Mouse (Mus musculus) embryonic facial prominence, embryonic 13.5 days (tissue): ENCODE data around the gene 1700061G19Rik. TPM values are rescaled to one million over a fixed set of nuclear protein-coding genes. Genes with fewer than 3 reads are reported as not detected.

ENCODE experiments used
- ATAC-seq: fragments of 200-750 bp; cut with Nextera tagmentation; 2 replicates; pipeline ENCODE4 v1.8.0; 2017; ENCODE audit warnings: low read depth; ENCODE audit not compliant: insufficient number of reproducible peaks, insufficient read depth, low FRiP score, low TSS enrichment
- H3K27ac ChIP-seq: fragments of 300-500 bp; sonication (generic); 2 replicates; pipeline ENCODE4 v1.5.1; 2015; ENCODE audit warnings: moderate library complexity, mild to moderate bottlenecking, inconsistent platforms
- H3K27me3 ChIP-seq: fragments of 300-500 bp; sonication (generic); 2 replicates; pipeline ENCODE4 v1.6.1; 2015; ENCODE audit warnings: mild to moderate bottlenecking, inconsistent platforms
- H3K36me3 ChIP-seq: fragments of 300-500 bp; sonication (generic); 2 replicates; pipeline ENCODE4 v1.6.1; 2015; ENCODE audit warnings: mild to moderate bottlenecking, inconsistent platforms
- H3K4me1 ChIP-seq: fragments of 300-500 bp; sonication (generic); 2 replicates; pipeline ENCODE4 v1.6.1; 2015; ENCODE audit warnings: inconsistent platforms
- H3K4me2 ChIP-seq: fragments of 300-500 bp; sonication (generic); 2 replicates; pipeline ENCODE4 v1.6.1; 2015; ENCODE audit warnings: moderate library complexity, mild to moderate bottlenecking, inconsistent platforms
- H3K4me3 ChIP-seq: fragments of 300-500 bp; sonication (generic); 2 replicates; pipeline ENCODE4 v1.5.1; 2015; ENCODE audit warnings: mild to moderate bottlenecking, inconsistent platforms
- H3K9ac ChIP-seq: fragments of 300-500 bp; sonication (generic); 2 replicates; pipeline ENCODE4 v1.6.1; 2015; ENCODE audit warnings: mild to moderate bottlenecking, inconsistent platforms
- H3K9me3 ChIP-seq: fragments of 300-500 bp; sonication (generic); 2 replicates; pipeline ENCODE4 v1.6.1; 2016; ENCODE audit warnings: inconsistent platforms
- WGBS: fragments of 180-500 bp; shearing (Covaris S2); methylation state at CpG from one replicate; pipeline ENCODE4 v1.1.7; 2015; ENCODE audit warnings: mixed read lengths; 5-methylcytosine and 5-hydroxymethylcytosine counted together
- polyA plus RNA-seq: library from polyadenylated mRNA; unstranded; fragments of >200 nt; fragmentation: Nextera tagmentation; extraction: Ambion mirVana; gene quantifications from 2 replicates; pipeline ENCODE4 v1.2.1, GENCODE M21; 2015

1700061G19Rik gene
- polyA plus RNA-seq, 1 experiment from 2014 or later = 0.42 TPM

- Histone ChIP-seq H3K36me3 (no peaks in the 10 kb centered on the region), H3K9me3 (no peaks in the 10 kb centered on the region), H3K27ac (no peak overlapping the region), H3K9ac (no peak overlapping the region), H3K4me2 (no peak overlapping the region), H3K4me3 (no peak overlapping the region), H3K27me3 (no peaks in the 10 kb centered on the region), H3K4me1 (no peaks in the 10 kb centered on the region)
- ATAC-seq = no peak
- WGBS = 81% methylated on average over 5 of the region's 5 CpGs
Measured at GRCm38 (mm10) chr17:56843678-56844077, 31.6 kb upstream of the 1700061G19Rik start.

GRCm38 (mm10) chr17:56848785-56849184 is 26.5 kb upstream of the 1700061G19Rik start:
- no peaks in the 10 kb centered on the region for H3K9me3 ChIP-seq
- no peak overlapping the region for H3K4me2 ChIP-seq
- 82% methylated on average over 5 of the region's 5 CpGs for WGBS
- no peaks in the 10 kb centered on the region for H3K36me3 ChIP-seq
- 0 out of 2 replicates have a peak, but pooled peaks cover 4% of the 10 kb centered on the region for H3K27me3 ChIP-seq
- no peak overlapping the region for H3K9ac ChIP-seq
- no peak overlapping the region for H3K27ac ChIP-seq
- no peak for ATAC-seq
- no peak overlapping the region for H3K4me3 ChIP-seq
- no peaks in the 10 kb centered on the region for H3K4me1 ChIP-seq

GRCm38 (mm10) chr17:56849710-56850109 is 25.6 kb upstream of the 1700061G19Rik start:
- no peak for ATAC-seq
- Histone ChIP-seq H3K4me2 (no peak overlapping the region), H3K9me3 (no peaks in the 10 kb centered on the region), H3K4me3 (no peak overlapping the region), H3K27ac (no peak overlapping the region), H3K36me3 (no peaks in the 10 kb centered on the region), H3K27me3 (0 out of 2 replicates have a peak, but pooled peaks cover 4% of the 10 kb centered on the region), H3K4me1 (no peaks in the 10 kb centered on the region), H3K9ac (no peak overlapping the region)
- 79% methylated on average over 13 of the region's 13 CpGs for WGBS

DNA sequence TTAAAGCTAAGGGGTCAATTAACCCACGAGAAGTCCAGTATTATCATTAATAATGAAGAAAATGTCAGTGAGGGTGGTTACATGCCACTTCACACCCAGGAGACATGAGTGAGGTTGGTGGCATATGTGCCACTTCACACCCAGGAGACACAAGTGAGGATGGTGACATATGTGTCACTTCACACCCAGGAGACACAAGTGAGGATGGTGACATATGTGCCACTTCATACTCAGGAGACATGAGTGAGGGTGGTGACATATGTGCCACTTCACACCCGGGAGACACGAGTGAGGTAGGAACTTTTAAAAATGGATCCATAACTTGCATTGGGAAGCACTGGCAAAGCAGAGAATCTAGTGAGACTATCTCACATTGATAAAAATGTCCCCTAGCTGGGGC is 24.1 kb upstream of the 1700061G19Rik start:
- ATAC-seq = no peak
- no peak overlapping the region for H3K27ac ChIP-seq
- 77% methylated on average over 3 of the region's 3 CpGs for WGBS
- H3K4me3 ChIP-seq = no peak overlapping the region
- no peaks in the 10 kb centered on the region for H3K36me3 ChIP-seq
- no peaks in the 10 kb centered on the region for H3K9me3 ChIP-seq
- H3K27me3 ChIP-seq = 0 out of 2 replicates have a peak, but pooled peaks cover 4% of the 10 kb centered on the region
- H3K9ac ChIP-seq = no peak overlapping the region
- no peaks in the 10 kb centered on the region for H3K4me1 ChIP-seq
- H3K4me2 ChIP-seq = no peak overlapping the region

DNA sequence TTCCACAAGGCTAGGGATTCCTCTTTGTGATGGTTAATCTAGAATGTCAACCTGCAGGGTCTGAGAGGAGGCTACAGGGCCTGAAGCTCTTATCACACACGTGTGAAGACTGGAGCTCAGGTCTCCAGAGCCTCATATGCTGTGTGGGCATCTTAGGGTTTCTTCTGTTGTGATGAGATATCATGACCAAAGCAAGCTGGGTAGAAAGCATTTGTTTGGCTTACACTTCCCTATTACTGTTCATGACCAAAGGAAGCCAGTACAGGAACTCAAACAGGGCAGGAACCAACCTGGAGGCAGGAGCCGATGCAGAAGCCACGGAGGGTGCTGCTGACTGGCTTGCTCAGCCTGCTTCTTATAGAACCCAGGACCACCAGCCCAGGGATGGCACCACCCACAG is 19.9 kb upstream of the 1700061G19Rik start:
- H3K4me3 ChIP-seq = no peak overlapping the region
- H3K4me1 ChIP-seq = no peaks in the 10 kb centered on the region
- H3K27me3 ChIP-seq = no peaks in the 10 kb centered on the region
- no peak overlapping the region for H3K4me2 ChIP-seq
- no peak overlapping the region for H3K27ac ChIP-seq
- 78% methylated on average over 3 of the region's 3 CpGs for WGBS
- H3K9ac ChIP-seq = no peak overlapping the region
- no peaks in the 10 kb centered on the region for H3K9me3 ChIP-seq
- ATAC-seq = no peak
- H3K36me3 ChIP-seq = no peaks in the 10 kb centered on the region

- Histone ChIP-seq H3K4me1 (no peaks in the 10 kb centered on the region), H3K4me2 (no peak overlapping the region), H3K36me3 (no peaks in the 10 kb centered on the region), H3K27me3 (no peaks in the 10 kb centered on the region), H3K27ac (no peak overlapping the region), H3K9me3 (no peaks in the 10 kb centered on the region), H3K9ac (no peak overlapping the region), H3K4me3 (no peak overlapping the region)
- WGBS = 50% methylated on average over 4 of the region's 4 CpGs
- ATAC-seq = no peak
Measured at GRCm38 (mm10) chr17:56858216-56858615, 17.1 kb upstream of the 1700061G19Rik start.

GRCm38 (mm10) chr17:56858922-56859321 is 16.4 kb upstream of the 1700061G19Rik start:
- Histone ChIP-seq H3K27ac (no peak overlapping the region), H3K4me2 (no peak overlapping the region), H3K27me3 (no peaks in the 10 kb centered on the region), H3K36me3 (no peaks in the 10 kb centered on the region), H3K9me3 (no peaks in the 10 kb centered on the region), H3K9ac (no peak overlapping the region), H3K4me3 (no peak overlapping the region), H3K4me1 (no peaks in the 10 kb centered on the region)
- WGBS = 45% methylated on average over 7 of the region's 7 CpGs
- ATAC-seq = no peak

DNA sequence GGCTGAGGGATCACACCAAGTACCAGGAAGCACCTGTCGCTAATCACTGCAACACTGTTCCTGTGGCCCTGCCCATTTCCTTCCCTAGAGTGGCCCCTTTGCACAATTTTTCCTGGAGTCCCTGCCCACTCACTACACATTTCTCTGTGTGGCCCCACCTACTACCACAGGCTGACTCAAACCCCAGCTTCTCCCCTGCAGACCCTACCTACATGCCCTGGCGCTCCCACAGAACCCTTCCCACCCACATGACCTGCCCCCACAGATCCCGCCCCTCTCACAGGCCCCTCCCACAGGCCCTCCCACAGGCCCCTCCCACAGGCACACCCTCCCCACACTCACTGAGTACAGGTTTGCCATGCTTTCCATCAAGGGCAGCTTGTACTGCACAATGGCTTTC is 14.1 kb upstream of the 1700061G19Rik start:
- Histone ChIP-seq H3K4me1 (peaks cover 3% of the 10 kb centered on the region; the same call in 1 of the 2 replicates), H3K36me3 (no peaks in the 10 kb centered on the region), H3K4me3 (no peak overlapping the region), H3K4me2 (no peak overlapping the region), H3K9ac (no peak overlapping the region), H3K9me3 (no peaks in the 10 kb centered on the region), H3K27me3 (no peaks in the 10 kb centered on the region), H3K27ac (no peak overlapping the region)
- 55% methylated on average over 3 of the region's 3 CpGs for WGBS
- no peak for ATAC-seq

- H3K4me3 ChIP-seq = no peak overlapping the region
- no peak overlapping the region for H3K9ac ChIP-seq
- H3K4me1 ChIP-seq = peaks cover 3% of the 10 kb centered on the region; the same call in 1 of the 2 replicates
- no peaks in the 10 kb centered on the region for H3K27me3 ChIP-seq
- no peak overlapping the region for H3K4me2 ChIP-seq
- H3K27ac ChIP-seq = no peak overlapping the region
- peaks cover 6% of the 10 kb centered on the region for H3K9me3 ChIP-seq
- no peak for ATAC-seq
- H3K36me3 ChIP-seq = no peaks in the 10 kb centered on the region
- 73% methylated on average over 7 of the region's 7 CpGs for WGBS
Measured at GRCm38 (mm10) chr17:56866071-56866470, 9.2 kb upstream of the 1700061G19Rik start.

DNA sequence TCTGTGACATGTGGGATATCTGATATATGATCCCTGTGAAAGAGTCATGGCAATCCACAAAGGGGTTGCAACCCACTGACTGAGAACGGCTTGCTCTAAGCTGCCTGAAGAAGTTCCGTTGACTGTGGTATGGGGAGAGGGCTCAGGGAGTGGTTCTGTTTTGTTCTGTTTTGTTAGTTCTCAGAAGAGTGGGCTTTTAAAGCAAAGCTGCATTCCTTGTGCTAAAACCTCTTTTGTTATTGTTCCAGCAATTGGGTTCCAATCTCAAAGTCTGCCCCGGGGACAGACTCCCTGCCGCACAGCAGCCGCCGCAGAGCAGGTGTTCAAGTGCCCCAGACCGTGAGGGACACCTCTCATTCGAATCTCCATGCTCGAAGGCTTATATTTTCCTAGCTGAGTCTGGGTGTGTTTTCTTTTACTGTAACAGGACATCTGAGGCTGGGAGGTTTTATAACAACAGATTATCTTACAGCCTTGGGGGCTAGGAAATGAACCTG is 5.7 kb upstream of the 1700061G19Rik start:
- no peaks in the 10 kb centered on the region for H3K27me3 ChIP-seq
- no peak overlapping the region for H3K9ac ChIP-seq
- 37% methylated on average over 9 of the region's 9 CpGs for WGBS
- H3K9me3 ChIP-seq = peaks cover 6% of the 10 kb centered on the region
- no peak overlapping the region for H3K4me2 ChIP-seq
- no peak overlapping the region for H3K4me3 ChIP-seq
- no peak for ATAC-seq
- H3K27ac ChIP-seq = no peak overlapping the region
- H3K36me3 ChIP-seq = no peaks in the 10 kb centered on the region
- peaks cover 3% of the 10 kb centered on the region; the same call in 1 of the 2 replicates for H3K4me1 ChIP-seq

GRCm38 (mm10) chr17:56870287-56870953 is 4.9 kb upstream of the 1700061G19Rik start:
- Histone ChIP-seq H3K27ac (no peak overlapping the region), H3K36me3 (no peaks in the 10 kb centered on the region), H3K4me3 (no peak overlapping the region), H3K4me1 (peaks cover 3% of the 10 kb centered on the region; the same call in 1 of the 2 replicates), H3K27me3 (no peaks in the 10 kb centered on the region), H3K9ac (no peak overlapping the region), H3K9me3 (peaks cover 6% of the 10 kb centered on the region), H3K4me2 (no peak overlapping the region)
- no peak for ATAC-seq
- WGBS = 72% methylated on average over 15 of the region's 15 CpGs

GRCm38 (mm10) chr17:56871767-56872166 is 3.5 kb upstream of the 1700061G19Rik start:
- Histone ChIP-seq H3K27me3 (no peaks in the 10 kb centered on the region), H3K9ac (no peak overlapping the region), H3K4me3 (no peak overlapping the region), H3K4me2 (no peak overlapping the region), H3K4me1 (no peaks in the 10 kb centered on the region), H3K9me3 (peaks cover 6% of the 10 kb centered on the region), H3K36me3 (no peaks in the 10 kb centered on the region), H3K27ac (no peak overlapping the region)
- 65% methylated on average over 8 of the region's 8 CpGs for WGBS
- no peak for ATAC-seq
